Mouse (Mus musculus): Measurements from ENCODE around the gene Lrp6.

DNA sequence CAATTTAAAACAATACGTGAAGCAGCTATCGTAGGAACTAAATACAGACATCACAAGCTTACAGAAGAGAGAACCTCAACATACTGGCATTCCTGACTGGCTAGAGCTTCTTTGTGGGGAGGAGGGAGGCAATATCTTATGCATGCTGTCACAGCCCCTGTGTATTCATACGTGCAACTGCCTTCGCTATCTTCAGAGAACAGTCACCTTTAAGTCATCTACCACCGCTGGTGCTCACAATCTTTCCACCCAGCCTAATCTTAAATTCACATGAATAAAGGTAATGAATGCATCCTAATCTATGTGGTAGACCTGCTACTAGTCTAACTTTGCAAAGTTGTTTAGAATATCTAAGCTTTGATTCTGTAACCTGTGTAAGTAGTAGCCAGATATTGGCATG, 40.5 kb downstream of the Lrp6 start:
- no peak for TF ChIP-seq CTCF (conservative IDR thresholded peaks at IDR 0.05; ENCODE audit: insufficient read depth, insufficient read length, low read depth, low read length)
- no peak for TF ChIP-seq POLR2A (IDR thresholded peaks at IDR 0.05; ENCODE audit: low read depth, low read length)

All from kidney, adult 2 months (tissue).